Mouse (Mus musculus): ENCODE data around the gene Cnot1.

GRCm38 (mm10) chr8:95669967-95670366 lies 137.3 kb downstream of the Cnot1 start:
- no peak for TF ChIP-seq CTCF (IDR thresholded peaks at IDR 0.05; ENCODE audit: low read depth, low read length)
- TF ChIP-seq POLR2A (IDR thresholded peaks at IDR 0.05; ENCODE audit: extremely low read depth, insufficient read depth, low read length) = no peak
